Mouse (Mus musculus) MEL (cell line): ENCODE measurements around the gene Smoc1.

Experiments used
- CTCF ChIP-seq, 3 experiments: IDR thresholded peaks in 2 of 3; conservative IDR thresholded peaks in 1 of 3; 2 replicates each; pipeline ENCODE4 v1.5.1; 2011 to 2012; ENCODE audit warnings: low read length in 3 of 3, low read depth in 2 of 3, mild to moderate bottlenecking in 2 of 3, improper control_type of control experiment in 1 of 3, inconsistent platforms in 1 of 3, mixed read lengths in 1 of 3, moderate library complexity in 1 of 3; ENCODE audit not compliant: control insufficient read depth in 1 of 3, insufficient read depth in 1 of 3, poor library complexity in 1 of 3, severe bottlenecking in 1 of 3
- MAFK ChIP-seq: IDR thresholded peaks from 2 replicates; pipeline ENCODE4 v1.6.1; 2011; ENCODE audit warnings: low read depth, mild to moderate bottlenecking, low read length, improper control_type of control experiment, borderline replicate concordance
- MYB ChIP-seq: IDR thresholded peaks from 2 replicates; pipeline ENCODE4 v1.6.1; 2011; ENCODE audit warnings: mild to moderate bottlenecking, low read depth, low read length, improper control_type of control experiment
- NRF1 ChIP-seq: IDR thresholded peaks from 2 replicates; pipeline ENCODE4 v1.6.1; 2014; ENCODE audit warnings: low read depth, mild to moderate bottlenecking, inconsistent platforms, low read length, improper control_type of control experiment, moderate library complexity; ENCODE audit not compliant: poor library complexity, insufficient read depth, severe bottlenecking
- POLR2A ChIP-seq, 2 experiments: IDR thresholded peaks; 2 replicates each; pipeline ENCODE4 v1.6.1; 2011 to 2012; ENCODE audit warnings: low read length in 2 of 2, mild to moderate bottlenecking in 2 of 2, control low read depth in 1 of 2, improper control_type of control experiment in 1 of 2, low read depth in 1 of 2, moderate library complexity in 1 of 2; ENCODE audit not compliant: control insufficient read depth in 1 of 2, insufficient read depth in 1 of 2, poor library complexity in 1 of 2
- SMC3 ChIP-seq: IDR thresholded peaks from 2 replicates; pipeline ENCODE4 v1.6.1; 2011; ENCODE audit warnings: low read depth, low read length, improper control_type of control experiment

- TF ChIP-seq SMC3: no peak
- TF ChIP-seq CTCF (IDR thresholded peaks at IDR 0.05 in 2 of 3, conservative IDR thresholded peaks at IDR 0.05 in 1 of 3; ENCODE audit: control insufficient read depth in 1 of 3, insufficient read depth in 1 of 3, low read depth in 2 of 3, low read length in 3 of 3, poor library complexity in 1 of 3, severe bottlenecking in 1 of 3): no peak
- no peak for TF ChIP-seq POLR2A (IDR thresholded peaks at IDR 0.05; ENCODE audit: control insufficient read depth in 1 of 2, insufficient read depth in 1 of 2, low read depth in 1 of 2, low read length in 2 of 2, poor library complexity in 1 of 2)
- no peak for TF ChIP-seq NRF1
- TF ChIP-seq MAFK: no peak
- TF ChIP-seq MYB: no peak
These were observed 198.2 kb downstream of the Smoc1 start for GRCm38 (mm10) chr12:81224843-81225242.
